Mouse (Mus musculus) heart, embryonic 14.5 days (tissue): ENCODE data around the gene Idh2. TPM values are rescaled to one million over a fixed set of nuclear protein-coding genes. Genes with fewer than 3 reads are reported as not detected.
"Not testable (repeated sequence)": the region's sequence is repeated elsewhere in the genome, so short reads cannot be mapped to it uniquely, and the experiment has no call there.

ENCODE experiments used
- ATAC-seq: fragments of 200-750 bp; cut with Nextera tagmentation; 2 replicates; pipeline ENCODE4 v1.8.0; 2017; ENCODE audit warnings: low read depth, moderate TSS enrichment; ENCODE audit not compliant: insufficient number of reproducible peaks, insufficient read depth, low FRiP score
- H3K27ac ChIP-seq, 2 experiments: fragments of 200-500 bp in 1 of 2; fragments of 300-500 bp in 1 of 2; sonication (generic) in 1 of 2; replicated peaks in 1 of 2; 2 replicates each; pipeline ENCODE4 v1.5.1; 2012 to 2014; ENCODE audit warnings: low read depth in 2 of 2, low read length in 2 of 2, control low read depth in 1 of 2, mild to moderate bottlenecking in 1 of 2, mixed read lengths in 1 of 2; ENCODE audit not compliant: control insufficient read depth in 1 of 2, insufficient read depth in 1 of 2
- H3K27me3 ChIP-seq: fragments of 300-500 bp; sonication (generic); 2 replicates; pipeline ENCODE4 v1.6.1; 2014; ENCODE audit warnings: mild to moderate bottlenecking, low read length, control low read depth; ENCODE audit not compliant: control insufficient read depth, insufficient read depth
- H3K36me3 ChIP-seq: fragments of 300-500 bp; sonication (generic); 2 replicates; pipeline ENCODE4 v1.6.1; 2014; ENCODE audit warnings: mild to moderate bottlenecking, control low read depth, low read length, mixed read lengths; ENCODE audit not compliant: control insufficient read depth, insufficient read depth
- H3K4me1 ChIP-seq, 2 experiments: fragments of 200-500 bp in 1 of 2; fragments of 300-500 bp in 1 of 2; sonication (generic) in 1 of 2; 2 replicates each; pipeline ENCODE4 v1.6.1; 2012 to 2014; ENCODE audit warnings: low read length in 2 of 2, control low read depth in 1 of 2, mixed read lengths in 1 of 2; ENCODE audit not compliant: control insufficient read depth in 2 of 2, insufficient read depth in 2 of 2
- H3K4me2 ChIP-seq: fragments of 300-500 bp; sonication (generic); 2 replicates; pipeline ENCODE4 v1.6.1; 2014; ENCODE audit warnings: mild to moderate bottlenecking, low read length
- H3K4me3 ChIP-seq, 2 experiments: fragments of 200-500 bp in 1 of 2; fragments of 300-500 bp in 1 of 2; sonication (generic) in 1 of 2; 2 replicates each; pipeline ENCODE4 v1.5.1; 2012 to 2014; ENCODE audit warnings: low read length in 2 of 2, mild to moderate bottlenecking in 2 of 2, control low read depth in 1 of 2, low read depth in 1 of 2, moderate library complexity in 1 of 2; ENCODE audit not compliant: control insufficient read depth in 1 of 2, insufficient read depth in 1 of 2
- H3K9ac ChIP-seq: fragments of 300-500 bp; sonication (generic); 2 replicates; pipeline ENCODE4 v1.6.1; 2014; ENCODE audit warnings: mild to moderate bottlenecking, low read length
- H3K9me3 ChIP-seq: fragments of 300-500 bp; sonication (generic); 2 replicates; pipeline ENCODE4 v1.6.1; 2016; ENCODE audit warnings: low read length, control low read depth; ENCODE audit not compliant: control insufficient read depth
- WGBS: fragments of 180-500 bp; shearing (Covaris S2); extraction: QIAGEN DNeasy Blood & Tissue Kit; methylation state at CpG from one replicate; pipeline ENCODE4 v1.1.7; 2014; 5-methylcytosine and 5-hydroxymethylcytosine counted together
- polyA plus RNA-seq: library from polyadenylated mRNA; unstranded; fragments of >200 nt; fragmentation: Nextera tagmentation; extraction: Ambion mirVana; gene quantifications from 2 replicates; pipeline ENCODE4 v1.2.1, GENCODE M21; 2014

Gene Idh2
- polyA plus RNA-seq, 1 experiment from 2014 or later, result 2,473 TPM

GRCm38 (mm10) chr7:80135173-80135532 lies 20.0 kb upstream of the Idh2 start:
- H3K9ac ChIP-seq, result peak overlapping the region; percentile 52; the same call in 1 of the 2 replicates
- peaks cover 16 to 21% of the 10 kb centered on the region in 2 experiments for H3K4me1 ChIP-seq
- no peak overlapping the region for H3K4me3 ChIP-seq
- H3K4me2 ChIP-seq, result no peak overlapping the region
- H3K27ac ChIP-seq, result peak overlapping the region; percentile 81 to 87
- WGBS, result 11% methylated on average over 1 of the region's 1 CpGs
- H3K9me3 ChIP-seq, result peaks cover 11% of the 10 kb centered on the region
- no peak for ATAC-seq
- H3K27me3 ChIP-seq, result no peaks in the 10 kb centered on the region
- H3K36me3 ChIP-seq, result no peaks in the 10 kb centered on the region

GRCm38 (mm10) chr7:80134454-80135172 lies 19.4 kb upstream of the Idh2 start:
- no peak overlapping the region for H3K4me3 ChIP-seq
- no peaks in the 10 kb centered on the region for H3K36me3 ChIP-seq
- peak overlapping the region; percentile 52 for H3K9ac ChIP-seq
- H3K4me1 ChIP-seq, result peaks cover 19 to 26% of the 10 kb centered on the region in 2 experiments
- H3K27ac ChIP-seq, result peak overlapping the region; percentile 81 to 87
- no peak overlapping the region; the same call in 1 of the 2 replicates for H3K4me2 ChIP-seq
- peaks cover 11% of the 10 kb centered on the region for H3K9me3 ChIP-seq
- ATAC-seq, result peak; percentile 58
- 20% methylated on average over 8 of the region's 8 CpGs for WGBS
- no peaks in the 10 kb centered on the region for H3K27me3 ChIP-seq

GRCm38 (mm10) chr7:80132541-80132940 lies 17.3 kb upstream of the Idh2 start:
- H3K36me3 ChIP-seq, result no peaks in the 10 kb centered on the region
- WGBS, result 55% methylated on average over 9 of the region's 9 CpGs
- no peak for ATAC-seq
- peaks cover 27 to 32% of the 10 kb centered on the region in 2 experiments for H3K4me1 ChIP-seq
- H3K9ac ChIP-seq, result no peak overlapping the region
- H3K4me2 ChIP-seq, result no peak overlapping the region
- peaks cover 9% of the 10 kb centered on the region for H3K9me3 ChIP-seq
- no peaks in the 10 kb centered on the region for H3K27me3 ChIP-seq
- 0 out of 4 replicates have a peak overlapping the region, but pooled peaks of 1 of the 2 experiments have one; percentile 14 for H3K27ac ChIP-seq
- H3K4me3 ChIP-seq, result no peak overlapping the region

- peak overlapping the region; percentile 98 to 99; a peak in 3 of 4 replicates for H3K27ac ChIP-seq
- H3K9ac ChIP-seq, H3K9me3 ChIP-seq, H3K4me2 ChIP-seq, ATAC-seq, H3K27me3 ChIP-seq, H3K4me3 ChIP-seq, H3K36me3 ChIP-seq: not testable (repeated sequence)
- peaks cover 27 to 32% of the 10 kb centered on the region in 2 experiments for H3K4me1 ChIP-seq
- 71% methylated on average over 7 of the region's 7 CpGs for WGBS
Measured at GRCm38 (mm10) chr7:80131315-80131714, 16.1 kb upstream of the Idh2 start.

GRCm38 (mm10) chr7:80130344-80131055 lies 15.3 kb upstream of the Idh2 start:
- no peaks in the 10 kb centered on the region for H3K36me3 ChIP-seq
- peak overlapping the region; percentile 98 to 99 for H3K27ac ChIP-seq
- peak overlapping the region in 1 of 2 experiments; percentile 3; a peak in 1 of 4 replicates for H3K4me3 ChIP-seq
- H3K9me3 ChIP-seq, result no peaks in the 10 kb centered on the region
- H3K27me3 ChIP-seq, result no peaks in the 10 kb centered on the region
- 24% methylated on average over 12 of the region's 12 CpGs for WGBS
- ATAC-seq, result peak; percentile 66
- H3K9ac ChIP-seq, result peak overlapping the region; percentile 68
- peak overlapping the region; percentile 41 for H3K4me2 ChIP-seq
- peaks cover 27 to 32% of the 10 kb centered on the region in 2 experiments for H3K4me1 ChIP-seq

GRCm38 (mm10) chr7:80129278-80129677 lies 14.1 kb upstream of the Idh2 start:
- Histone ChIP-seq H3K9ac (peak overlapping the region; percentile 68), H3K27ac (peak overlapping the region; percentile 98 to 99), H3K9me3 (no peaks in the 10 kb centered on the region), H3K4me2 (peak overlapping the region; percentile 41; the same call in 1 of the 2 replicates), H3K4me3 (no peak overlapping the region), H3K4me1 (peaks cover 20 to 22% of the 10 kb centered on the region in 2 experiments), H3K27me3 (no peaks in the 10 kb centered on the region), H3K36me3 (no peaks in the 10 kb centered on the region)
- WGBS, result 50% methylated on average over 4 of the region's 4 CpGs
- ATAC-seq, result no peak

GRCm38 (mm10) chr7:80123672-80124071 lies 8.5 kb upstream of the Idh2 start:
- Histone ChIP-seq H3K9me3 (no peaks in the 10 kb centered on the region), H3K4me1 (peaks cover 19 to 34% of the 10 kb centered on the region in 2 experiments), H3K9ac (no peak overlapping the region), H3K36me3 (no peaks in the 10 kb centered on the region), H3K4me2 (no peak overlapping the region), H3K27ac (no peak overlapping the region), H3K27me3 (no peaks in the 10 kb centered on the region), H3K4me3 (no peak overlapping the region)
- 89% methylated on average over 2 of the region's 2 CpGs for WGBS
- ATAC-seq, result no peak
